Mouse (Mus musculus): ENCODE data around the gene Vps51.

DNA sequence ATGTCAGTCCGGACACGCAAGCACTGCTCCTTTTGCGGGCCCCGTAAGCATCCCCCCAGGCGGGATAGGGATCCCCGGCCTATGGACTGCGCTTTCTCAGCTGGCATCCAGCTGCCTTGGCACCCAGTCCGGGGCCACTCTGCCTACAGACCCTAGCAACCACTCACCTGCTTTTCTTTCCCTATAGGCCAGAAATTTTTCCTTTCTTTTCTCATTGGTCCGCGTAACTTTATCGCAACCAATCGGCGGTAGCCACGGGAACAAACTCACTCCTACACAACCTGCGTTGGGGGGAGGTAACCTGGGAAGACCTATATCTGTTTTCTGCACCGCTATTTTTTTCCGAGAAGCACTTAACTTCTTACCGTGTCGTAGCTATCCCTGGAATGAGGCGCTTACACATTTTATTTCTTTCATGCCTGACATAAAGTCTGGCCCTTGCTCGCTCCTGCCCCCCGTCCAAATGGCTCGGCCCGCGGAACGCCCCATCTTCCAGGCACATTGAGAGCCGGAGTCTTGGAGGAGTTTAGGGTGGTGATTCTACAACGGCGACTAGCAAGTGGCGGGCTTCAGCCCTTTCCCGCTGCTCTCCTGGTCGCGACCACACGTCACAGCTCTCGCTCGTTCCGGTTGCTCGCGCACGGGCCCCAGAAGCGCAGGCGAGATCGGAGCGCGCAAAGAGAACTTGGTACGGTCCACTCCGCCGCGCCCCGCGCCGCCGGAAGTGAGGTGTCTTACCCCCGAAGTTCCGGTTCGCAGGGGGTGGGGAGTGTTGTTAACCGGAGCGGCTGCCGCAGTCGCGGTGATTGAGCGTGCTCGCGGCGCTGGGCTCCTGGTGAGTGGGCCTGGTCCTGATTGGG, 30.5 kb downstream of the Vps51 start, which contains the start of gene Syvn1:
- no peak for TF ChIP-seq GATA1 (IDR thresholded peaks at IDR 0.05; ENCODE audit: borderline replicate concordance, low read length)
- 0 out of 2 replicates have a peak, but pooled peaks have one; percentile 46 for TF ChIP-seq FLI1 (IDR thresholded peaks at IDR 0.05; ENCODE audit: low read length)

Data from megakaryocyte, embryonic 14.5 days (primary cell).